Mouse (Mus musculus) CH12.LX (cell line): ENCODE data around the gene Rps2. TPM values are rescaled to one million over a fixed set of nuclear protein-coding genes. Genes with fewer than 3 reads are reported as not detected.
A peak's percentile ranks its signal among the peaks of the same experiment; 100 is the strongest.

Experiments used
- DNase-seq: peaks from one replicate; pipeline ENCODE4 v3.0.0-alpha.2; 2013; ENCODE audit errors: extremely low read depth
- H3K27ac ChIP-seq: 2 replicates; pipeline ENCODE4 v1.5.1; 2012; ENCODE audit warnings: low read depth, mild to moderate bottlenecking, control low read depth, moderate library complexity; ENCODE audit not compliant: insufficient read depth
- H3K27me3 ChIP-seq: replicated peaks from 2 replicates; pipeline ENCODE3; 2012; ENCODE audit warnings: inconsistent platforms
- H3K36me3 ChIP-seq, 2 experiments: replicated peaks in 1 of 2; 2 replicates each; pipeline versions ENCODE3 to v1.6.1; 2012; ENCODE audit warnings: inconsistent platforms in 1 of 2, low read length in 1 of 2, mild to moderate bottlenecking in 1 of 2, mixed read lengths in 1 of 2, moderate library complexity in 1 of 2; ENCODE audit not compliant: control insufficient read depth in 1 of 2, insufficient read depth in 1 of 2
- H3K4me1 ChIP-seq, 2 experiments: 2 replicates each; pipeline ENCODE4 v1.6.1; 2012; ENCODE audit warnings: inconsistent platforms in 1 of 2, moderate library complexity in 1 of 2; ENCODE audit not compliant: insufficient read depth in 2 of 2, control insufficient read depth in 1 of 2
- H3K4me2 ChIP-seq: 2 replicates; pipeline ENCODE4 v1.6.1; 2012; ENCODE audit warnings: low read depth, mild to moderate bottlenecking, control low read depth; ENCODE audit not compliant: poor library complexity, insufficient read depth, severe bottlenecking
- H3K4me3 ChIP-seq, 3 experiments: fragments of 150-350 bp in 1 of 3; sonication (generic) in 1 of 3; replicated peaks in 1 of 3; 2 replicates each; pipeline versions ENCODE3 to v1.5.1; 2011 to 2012; ENCODE audit warnings: low read depth in 2 of 3, low read length in 2 of 3, mild to moderate bottlenecking in 2 of 3, moderate library complexity in 2 of 3, control low read depth in 1 of 3, improper control_type of control experiment in 1 of 3, inconsistent platforms in 1 of 3, mixed read lengths in 1 of 3; ENCODE audit not compliant: poor library complexity in 1 of 3
- H3K79me2 ChIP-seq: replicated peaks from 2 replicates; pipeline ENCODE4 v1.6.1; 2012; ENCODE audit warnings: mild to moderate bottlenecking, moderate library complexity; ENCODE audit not compliant: control insufficient read depth, poor library complexity, insufficient read depth, severe bottlenecking; ENCODE audit errors: extremely low read depth
- H3K9ac ChIP-seq: 2 replicates; pipeline ENCODE4 v1.6.1; 2012; ENCODE audit warnings: low read depth, mild to moderate bottlenecking, control low read depth, moderate library complexity; ENCODE audit not compliant: insufficient read depth
- H3K9me3 ChIP-seq: replicated peaks from 2 replicates; pipeline ENCODE3; 2012; ENCODE audit warnings: low read length, inconsistent platforms, mixed read lengths
- BHLHE40 ChIP-seq: IDR thresholded peaks from 2 replicates; pipeline ENCODE4 v1.6.1; 2011; ENCODE audit warnings: mild to moderate bottlenecking, low read depth, low read length, improper control_type of control experiment
- E2F4 ChIP-seq: IDR thresholded peaks from 2 replicates; pipeline ENCODE4 v1.6.1; 2011; ENCODE audit warnings: low read depth, low read length, improper control_type of control experiment; ENCODE audit not compliant: insufficient replicate concordance
- HCFC1 ChIP-seq: IDR thresholded peaks from 2 replicates; pipeline ENCODE4 v1.6.1; 2012; ENCODE audit warnings: low read depth, mild to moderate bottlenecking, inconsistent platforms, low read length, improper control_type of control experiment
- JUN ChIP-seq: IDR thresholded peaks from 2 replicates; pipeline ENCODE4 v1.6.1; 2011; ENCODE audit warnings: low read depth, mild to moderate bottlenecking, low read length, improper control_type of control experiment, moderate library complexity; ENCODE audit not compliant: insufficient read depth
- JUND ChIP-seq: conservative IDR thresholded peaks from 2 replicates; pipeline ENCODE4 v1.6.1; 2011; ENCODE audit warnings: low read depth, low read length, improper control_type of control experiment
- KAT2A ChIP-seq: IDR thresholded peaks from 2 replicates; pipeline ENCODE4 v1.6.1; 2012; ENCODE audit warnings: low read length, improper control_type of control experiment, inconsistent platforms; ENCODE audit not compliant: insufficient replicate concordance
- MAX ChIP-seq: IDR thresholded peaks from 2 replicates; pipeline ENCODE4 v1.6.1; 2011; ENCODE audit warnings: low read length, improper control_type of control experiment
- NRF1 ChIP-seq: IDR thresholded peaks from 2 replicates; pipeline ENCODE4 v1.6.1; 2014; ENCODE audit warnings: low read depth, mild to moderate bottlenecking, inconsistent platforms, low read length, improper control_type of control experiment, moderate library complexity
- PAX5 ChIP-seq: IDR thresholded peaks from 2 replicates; pipeline ENCODE4 v1.6.1; 2012; ENCODE audit warnings: low read length, inconsistent platforms, mixed read lengths
- TBP ChIP-seq: conservative IDR thresholded peaks from 2 replicates; pipeline ENCODE4 v1.6.1; 2011; ENCODE audit warnings: low read depth, low read length, improper control_type of control experiment
- TCF12 ChIP-seq: IDR thresholded peaks from 2 replicates; pipeline ENCODE4 v1.6.1; 2014; ENCODE audit warnings: low read depth, mild to moderate bottlenecking, inconsistent platforms, low read length, improper control_type of control experiment
- UBTF ChIP-seq: IDR thresholded peaks from 2 replicates; pipeline ENCODE4 v1.6.1; 2012; ENCODE audit warnings: low read depth, mild to moderate bottlenecking, inconsistent platforms, low read length, improper control_type of control experiment, moderate library complexity
- USF1 ChIP-seq: IDR thresholded peaks from 2 replicates; pipeline ENCODE4 v1.6.1; 2014; ENCODE audit warnings: low read depth, mild to moderate bottlenecking, inconsistent platforms, low read length, improper control_type of control experiment
- USF2 ChIP-seq: conservative IDR thresholded peaks from 2 replicates; pipeline ENCODE4 v1.6.1; 2011; ENCODE audit warnings: low read depth, low read length, improper control_type of control experiment
- ZKSCAN1 ChIP-seq: IDR thresholded peaks from 2 replicates; pipeline ENCODE4 v1.6.1; 2012; ENCODE audit warnings: low read depth, inconsistent platforms, low read length, improper control_type of control experiment, borderline replicate concordance
- ZMIZ1 ChIP-seq: IDR thresholded peaks from 2 replicates; pipeline ENCODE4 v1.6.1; 2012; ENCODE audit warnings: low read depth, mild to moderate bottlenecking, inconsistent platforms, low read length, improper control_type of control experiment
- dilution Hi-C: fragments of 300-500 bp; cut with MboI; formaldehyde crosslinking; loops from 2 replicates; pipeline ENCODE4 v1.14.3; 2020; ENCODE audit warnings: low sequenced_read_pairs; ENCODE audit not compliant: extremely low pct_unique_long_range_greater_than_20kb, extremely low pct_ligation_motif_present
- in situ Hi-C: fragments of 300-500 bp; cut with MboI; formaldehyde crosslinking; loops from 3 replicates; pipeline ENCODE4 v1.14.3; 2019; ENCODE audit warnings: low sequenced_read_pairs, low pct_ligation_motif_present, low pct_unique_long_range_greater_than_20kb, mixed read lengths
- polyA plus RNA-seq: library from polyadenylated mRNA; unstranded; fragments of >175 nt; gene quantifications from 2 replicates; pipeline ENCODE4 v1.2.1, GENCODE M21; 2012; ENCODE audit warnings: low read depth; ENCODE audit not compliant: insufficient read length
- total RNA-seq, 2 experiments: library from RNA; depleted of rRNA; stranded (reverse); fragments of 300-350 nt in 1 of 2; fragments of >200 nt in 1 of 2; gene quantifications; 2 replicates each; pipeline ENCODE4 v1.2.3; 2012 to 2014

Rps2 gene
- total and polyA plus RNA-seq, 3 experiments = 2,057 to 6,050 (median 5,410) TPM

GRCm38 (mm10) chr17:24769146-24769545, 51.2 kb downstream of the Rps2 start:
- dilution Hi-C loops = no loop called here
- H3K9ac ChIP-seq = no peak overlapping the region
- H3K4me1 ChIP-seq = peaks cover 0 to 14% of the 10 kb centered on the region in 2 experiments; a peak in 2 of 4 replicates
- no peak overlapping the region for H3K4me3 ChIP-seq
- in situ Hi-C loops = no loop called here
- H3K27ac ChIP-seq = no peak overlapping the region
- H3K9me3 ChIP-seq = peaks cover 12% of the 10 kb centered on the region
- no peaks in the 10 kb centered on the region for H3K36me3 ChIP-seq
- H3K27me3 ChIP-seq = peaks cover 69% of the 10 kb centered on the region
- no peak for TF ChIP-seq JUN
- no peak for TF ChIP-seq MAX
- no peak for TF ChIP-seq JUND
- peak; percentile 66; the same call in 1 of the 2 replicates for TF ChIP-seq TBP
- TF ChIP-seq USF2 = no peak
- peak; percentile 53; the same call in 1 of the 2 replicates for TF ChIP-seq UBTF
- 0 out of 2 replicates have a peak, but pooled peaks have one; percentile 17 for TF ChIP-seq BHLHE40
- TF ChIP-seq ZKSCAN1 = no peak
- no peak for TF ChIP-seq USF1
- no peak for TF ChIP-seq PAX5
- TF ChIP-seq TCF12 = peak; percentile 71; the same call in 1 of the 2 replicates
- TF ChIP-seq NRF1 = no peak
- no peak for TF ChIP-seq E2F4
- TF ChIP-seq ZMIZ1 = no peak
- TF ChIP-seq KAT2A = no peak
- no peak for TF ChIP-seq HCFC1
- no peaks in the 10 kb centered on the region for H3K79me2 ChIP-seq
- DNase-seq = peak; percentile 34
- H3K4me2 ChIP-seq = peak overlapping the region; percentile 5; the same call in 1 of the 2 replicates

Other genes with a start within 250 kb of the Rps2 start
Only the 20 nearest of the 33 such genes appear.
- 11.1 and 13.4 TPM in 2 replicates for gene Pkd1, start 168.3 kb upstream of the Rps2 start, total RNA-seq (2012; rRNA removed)
- gene Pkd1, start 168.3 kb upstream of the Rps2 start, total RNA-seq (2014; rRNA removed) = 2.7 and 2.8 TPM in 2 replicates
- gene Pkd1, start 168.3 kb upstream of the Rps2 start, polyA plus RNA-seq = 7.5 and 8.3 TPM in 2 replicates
- gene Tsc2, start 85.5 kb upstream of the Rps2 start, total RNA-seq (2012; rRNA removed) = 35.2 and 35.4 TPM in 2 replicates
- 7.8 and 9.1 TPM in 2 replicates for gene Tsc2, start 85.5 kb upstream of the Rps2 start, total RNA-seq (2014; rRNA removed)
- 54.4 and 69.8 TPM in 2 replicates for gene Tsc2, start 85.5 kb upstream of the Rps2 start, polyA plus RNA-seq
- gene Nthl1, start 85.4 kb upstream of the Rps2 start, total RNA-seq (2012; rRNA removed) = 21.9 and 24.0 TPM in 2 replicates
- 20.1 TPM in 2 replicates for gene Nthl1, start 85.4 kb upstream of the Rps2 start, total RNA-seq (2014; rRNA removed)
- 20.4 and 25.7 TPM in 2 replicates for gene Nthl1, start 85.4 kb upstream of the Rps2 start, polyA plus RNA-seq
- 4.4 and 5.5 TPM in 2 replicates for gene Slc9a3r2, start 67.8 kb upstream of the Rps2 start, total RNA-seq (2012; rRNA removed)
- 1.8 and 2.1 TPM in 2 replicates for gene Slc9a3r2, start 67.8 kb upstream of the Rps2 start, total RNA-seq (2014; rRNA removed)
- 4.8 and 5.1 TPM in 2 replicates for gene Slc9a3r2, start 67.8 kb upstream of the Rps2 start, polyA plus RNA-seq
- gene Npw, start 59.7 kb upstream of the Rps2 start, total RNA-seq (2012; rRNA removed) = not detected in 2 replicates
- gene Npw, start 59.7 kb upstream of the Rps2 start, total RNA-seq (2014; rRNA removed) = not detected in 2 replicates
- not detected in 2 replicates for gene Npw, start 59.7 kb upstream of the Rps2 start, polyA plus RNA-seq
- 27.9 and 31.8 TPM in 2 replicates for gene Zfp598, start 48.4 kb upstream of the Rps2 start, total RNA-seq (2012; rRNA removed)
- 22.1 and 23.4 TPM in 2 replicates for gene Zfp598, start 48.4 kb upstream of the Rps2 start, total RNA-seq (2014; rRNA removed)
- gene Zfp598, start 48.4 kb upstream of the Rps2 start, polyA plus RNA-seq = 43.5 and 54.0 TPM in 2 replicates
- gene Syngr3, start 28.2 kb upstream of the Rps2 start, total RNA-seq (2012; rRNA removed) = 2.2 and 3.9 TPM in 2 replicates
- 0.23 and 0.32 TPM in 2 replicates for gene Syngr3, start 28.2 kb upstream of the Rps2 start, total RNA-seq (2014; rRNA removed)
- gene Syngr3, start 28.2 kb upstream of the Rps2 start, polyA plus RNA-seq = 0.33 and 0.35 TPM in 2 replicates
- 102 and 105 TPM in 2 replicates for gene Gfer, start 22.0 kb upstream of the Rps2 start, total RNA-seq (2012; rRNA removed)
- gene Gfer, start 22.0 kb upstream of the Rps2 start, total RNA-seq (2014; rRNA removed) = 67.6 and 69.1 TPM in 2 replicates
- gene Gfer, start 22.0 kb upstream of the Rps2 start, polyA plus RNA-seq = 94.8 and 100.0 TPM in 2 replicates
- gene Noxo1, start 21.9 kb upstream of the Rps2 start, total RNA-seq (2012; rRNA removed) = 0.80 and 0.89 TPM in 2 replicates
- 0.47 and 0.54 TPM in 2 replicates for gene Noxo1, start 21.9 kb upstream of the Rps2 start, total RNA-seq (2014; rRNA removed)
- gene Noxo1, start 21.9 kb upstream of the Rps2 start, polyA plus RNA-seq = 0.95 and 2.5 TPM in 2 replicates
- gene Tbl3, start 10.5 kb upstream of the Rps2 start, total RNA-seq (2012; rRNA removed) = 98.0 and 122 TPM in 2 replicates
- 99.7 and 105 TPM in 2 replicates for gene Tbl3, start 10.5 kb upstream of the Rps2 start, total RNA-seq (2014; rRNA removed)
- 101 and 104 TPM in 2 replicates for gene Tbl3, start 10.5 kb upstream of the Rps2 start, polyA plus RNA-seq
- 0.38 and 0.59 TPM in 2 replicates for gene Rnf151, start 53 bp upstream of the Rps2 start, total RNA-seq (2012; rRNA removed)
- gene Rnf151, start 53 bp upstream of the Rps2 start, total RNA-seq (2014; rRNA removed) = not detected in 2 replicates
- 0.20 and 0.34 TPM in 2 replicates for gene Rnf151, start 53 bp upstream of the Rps2 start, polyA plus RNA-seq
- gene Ndufb10, start 6.4 kb downstream of the Rps2 start, total RNA-seq (2012; rRNA removed) = 188 and 207 TPM in 2 replicates
- 207 and 208 TPM in 2 replicates for gene Ndufb10, start 6.4 kb downstream of the Rps2 start, total RNA-seq (2014; rRNA removed)
- 136 and 155 TPM in 2 replicates for gene Ndufb10, start 6.4 kb downstream of the Rps2 start, polyA plus RNA-seq
- 0.17 TPM in 1 of 2 replicates, not detected in the other for gene Rpl3l, start 9.7 kb downstream of the Rps2 start, total RNA-seq (2012; rRNA removed)
- 0.24 TPM in 1 of 2 replicates, not detected in the other for gene Rpl3l, start 9.7 kb downstream of the Rps2 start, total RNA-seq (2014; rRNA removed)
- gene Rpl3l, start 9.7 kb downstream of the Rps2 start, polyA plus RNA-seq = 0.79 and 0.91 TPM in 2 replicates
- gene Msrb1, start 18.5 kb downstream of the Rps2 start, total RNA-seq (2012; rRNA removed) = 38.4 and 39.7 TPM in 2 replicates
- 21.3 and 26.9 TPM in 2 replicates for gene Msrb1, start 18.5 kb downstream of the Rps2 start, total RNA-seq (2014; rRNA removed)
- 60.5 and 70.0 TPM in 2 replicates for gene Msrb1, start 18.5 kb downstream of the Rps2 start, polyA plus RNA-seq
- gene Hs3st6, start 34.9 kb downstream of the Rps2 start, total RNA-seq (2012; rRNA removed) = 0.30 TPM in 1 of 2 replicates, not detected in the other
- not detected in 2 replicates for gene Hs3st6, start 34.9 kb downstream of the Rps2 start, total RNA-seq (2014; rRNA removed)
- not detected in 2 replicates for gene Hs3st6, start 34.9 kb downstream of the Rps2 start, polyA plus RNA-seq
- 0.08 and 0.30 TPM in 2 replicates for gene Meiob, start 86.2 kb downstream of the Rps2 start, total RNA-seq (2012; rRNA removed)
- 0.22 and 0.40 TPM in 2 replicates for gene Meiob, start 86.2 kb downstream of the Rps2 start, total RNA-seq (2014; rRNA removed)
- 0.15 and 0.23 TPM in 2 replicates for gene Meiob, start 86.2 kb downstream of the Rps2 start, polyA plus RNA-seq
- gene Hagh, start 122.0 kb downstream of the Rps2 start, total RNA-seq (2012; rRNA removed) = 28.1 and 31.0 TPM in 2 replicates
- gene Hagh, start 122.0 kb downstream of the Rps2 start, total RNA-seq (2014; rRNA removed) = 27.3 and 28.1 TPM in 2 replicates
- 18.1 and 18.9 TPM in 2 replicates for gene Hagh, start 122.0 kb downstream of the Rps2 start, polyA plus RNA-seq
- 8.0 and 8.2 TPM in 2 replicates for gene Fahd1, start 132.2 kb downstream of the Rps2 start, total RNA-seq (2012; rRNA removed)
- gene Fahd1, start 132.2 kb downstream of the Rps2 start, total RNA-seq (2014; rRNA removed) = 6.3 and 7.3 TPM in 2 replicates
- gene Fahd1, start 132.2 kb downstream of the Rps2 start, polyA plus RNA-seq = 5.2 and 5.8 TPM in 2 replicates
- 5.5 and 9.8 TPM in 2 replicates for gene Igfals, start 147.9 kb downstream of the Rps2 start, total RNA-seq (2012; rRNA removed)
- 5.0 and 5.4 TPM in 2 replicates for gene Igfals, start 147.9 kb downstream of the Rps2 start, total RNA-seq (2014; rRNA removed)
- gene Igfals, start 147.9 kb downstream of the Rps2 start, polyA plus RNA-seq = 5.1 and 6.3 TPM in 2 replicates
- gene Nubp2, start 168.2 kb downstream of the Rps2 start, total RNA-seq (2012; rRNA removed) = 70.9 and 86.9 TPM in 2 replicates
- gene Nubp2, start 168.2 kb downstream of the Rps2 start, total RNA-seq (2014; rRNA removed) = 74.3 and 89.1 TPM in 2 replicates
- gene Nubp2, start 168.2 kb downstream of the Rps2 start, polyA plus RNA-seq = 109 and 124 TPM in 2 replicates